Mouse (Mus musculus) layer of hippocampus, adult 2 months (tissue): ENCODE results near the gene Cyp2s1. TPM values are rescaled to one million over a fixed set of nuclear protein-coding genes. Genes with fewer than 3 reads are reported as not detected.
"Not testable (repeated sequence)": the region's sequence is repeated elsewhere in the genome, so short reads cannot be mapped to it uniquely, and the experiment has no call there.

Source experiments
- DNase-seq, 2 experiments: peaks; one replicate each; pipeline ENCODE4 v3.0.0; 2022; ENCODE audit warnings: low spot score in 2 of 2
- H3K27ac ChIP-seq: fragments of 200-600 bp; 2 replicates; pipeline ENCODE4 v1.8.1; 2022
- H3K4me3 ChIP-seq: fragments of 200-600 bp; 2 replicates; pipeline ENCODE4 v1.8.1; 2022; ENCODE audit warnings: mild to moderate bottlenecking
- CTCF ChIP-seq: fragments of 200-600 bp; conservative IDR thresholded peaks from 2 replicates; pipeline ENCODE4 v1.8.1; 2022; ENCODE audit warnings: antibody characterized with exemption, mild to moderate bottlenecking, moderate library complexity
- total RNA-seq, 2 experiments: library from RNA; stranded (reverse); gene quantifications; 2 replicates each; pipeline ENCODE4 v1.2.3; 2021

Cyp2s1 gene
- total RNA-seq, 2 experiments from 2014 or later, result 1.4 to 2.3 TPM

- Histone ChIP-seq H3K4me3 (no peak overlapping the region), H3K27ac (no peak overlapping the region)
- DNase-seq, result no peak
- no peak for TF ChIP-seq CTCF
Measured at GRCm38 (mm10) chr7:25802241-25803125, 14.2 kb downstream of the Cyp2s1 start.

- DNase-seq, result no peak
- H3K27ac ChIP-seq, result no peak overlapping the region
- no peak overlapping the region for H3K4me3 ChIP-seq
- TF ChIP-seq CTCF, result no peak
Measured at GRCm38 (mm10) chr7:25801031-25801430, 15.7 kb downstream of the Cyp2s1 start.

- Histone ChIP-seq H3K27ac (no peak overlapping the region), H3K4me3 (no peak overlapping the region)
- no peak for TF ChIP-seq CTCF
- DNase-seq, result no peak
Measured at GRCm38 (mm10) chr7:25799369-25799768, 17.3 kb downstream of the Cyp2s1 start.

GRCm38 (mm10) chr7:25798540-25798939 lies 18.2 kb downstream of the Cyp2s1 start:
- TF ChIP-seq CTCF, result 0 out of 2 replicates have a peak, but pooled peaks have one; percentile 19
- DNase-seq, result no peak
- no peak overlapping the region for H3K27ac ChIP-seq
- H3K4me3 ChIP-seq, result no peak overlapping the region

GRCm38 (mm10) chr7:25794775-25795174 lies 21.9 kb downstream of the Cyp2s1 start:
- no peak overlapping the region for H3K27ac ChIP-seq
- DNase-seq, result no peak
- no peak for TF ChIP-seq CTCF
- H3K4me3 ChIP-seq, result no peak overlapping the region

- Histone ChIP-seq H3K4me3 (no peak overlapping the region), H3K27ac (no peak overlapping the region)
- peak; percentile 52 for TF ChIP-seq CTCF
- DNase-seq, result no peak
Measured at GRCm38 (mm10) chr7:25793679-25794078, 23.0 kb downstream of the Cyp2s1 start.

- not testable (repeated sequence) for H3K4me3 ChIP-seq
Measured at GRCm38 (mm10) chr7:25792966-25793365, 23.7 kb downstream of the Cyp2s1 start.

GRCm38 (mm10) chr7:25790615-25791014 lies 26.1 kb downstream of the Cyp2s1 start:
- TF ChIP-seq CTCF, result no peak
- no peak overlapping the region for H3K4me3 ChIP-seq
- DNase-seq, result no peak

More at GRCm38 (mm10) chr7:25792966-25793365, 23.7 kb downstream of the Cyp2s1 start:
- not testable (repeated sequence) for DNase-seq, H3K27ac ChIP-seq

GRCm38 (mm10) chr7:25789129-25789440 lies 27.6 kb downstream of the Cyp2s1 start:
- H3K27ac ChIP-seq, result peak overlapping the region; percentile 65
- H3K4me3 ChIP-seq, result peak overlapping the region; percentile 23; the same call in 1 of the 2 replicates
- no peak for TF ChIP-seq CTCF
- DNase-seq, result no peak

More at GRCm38 (mm10) chr7:25790615-25791014, 26.1 kb downstream of the Cyp2s1 start:
- no peak overlapping the region for H3K27ac ChIP-seq

GRCm38 (mm10) chr7:25788220-25789128 lies 28.2 kb downstream of the Cyp2s1 start, which contains the start of gene Axl:
Gene Axl (minus strand): TSS chr7:25788705.
- H3K4me3 ChIP-seq, result peak within 1 kb of the TSS; percentile 49
- peak within 1 kb of the TSS; percentile 82 for H3K27ac ChIP-seq
- DNase-seq, result peak; percentile 42 to 63
- no peak for TF ChIP-seq CTCF

GRCm38 (mm10) chr7:25787456-25788219 lies 29.1 kb downstream of the Cyp2s1 start:
- no peak for TF ChIP-seq CTCF
- H3K4me3 ChIP-seq, result peak overlapping the region; percentile 38; the same call in 1 of the 2 replicates
- peak overlapping the region; percentile 69; the same call in 1 of the 2 replicates for H3K27ac ChIP-seq
- no peak for DNase-seq

- no peak for DNase-seq
- no peak for TF ChIP-seq CTCF
Measured at GRCm38 (mm10) chr7:25786974-25787373, 29.7 kb downstream of the Cyp2s1 start.

GRCm38 (mm10) chr7:25785752-25786151 lies 31.0 kb downstream of the Cyp2s1 start:
- Histone ChIP-seq H3K4me3 (no peak overlapping the region), H3K27ac (no peak overlapping the region)
- no peak for DNase-seq
- no peak for TF ChIP-seq CTCF

More at GRCm38 (mm10) chr7:25786974-25787373, 29.7 kb downstream of the Cyp2s1 start:
- Histone ChIP-seq H3K27ac (no peak overlapping the region; the same call in 1 of the 2 replicates), H3K4me3 (peak overlapping the region; percentile 27; the same call in 1 of the 2 replicates)
